Mouse (Mus musculus): Measurements from ENCODE around the gene Tnfaip6. TPM values are rescaled to one million over a fixed set of nuclear protein-coding genes. Genes with fewer than 3 reads are reported as not detected.
"Not testable (repeated sequence)": the region's sequence is repeated elsewhere in the genome, so short reads cannot be mapped to it uniquely, and the experiment has no call there.

Gene Tnfaip6
- 0.98 and 4.7 TPM in 2 replicates for total RNA-seq (2021)
- long read RNA-seq, experiment 1, partial matches to known transcripts, result 0 of 1 reads
- long read RNA-seq, experiment 1, other reads (novel, unspliced or antisense), result 0 of 1 reads
- long read RNA-seq, experiment 2, partial matches to known transcripts, result 0 of 1 reads
- long read RNA-seq, experiment 2, other reads (novel, unspliced or antisense), result 0 of 1 reads

- peak; percentile 80 for DNase-seq
These were observed at the start of gene Tnfaip6 for GRCm38 (mm10) chr2:52037882-52038281. Gene Tnfaip6 (plus strand): TSS chr2:52038009.

DNA sequence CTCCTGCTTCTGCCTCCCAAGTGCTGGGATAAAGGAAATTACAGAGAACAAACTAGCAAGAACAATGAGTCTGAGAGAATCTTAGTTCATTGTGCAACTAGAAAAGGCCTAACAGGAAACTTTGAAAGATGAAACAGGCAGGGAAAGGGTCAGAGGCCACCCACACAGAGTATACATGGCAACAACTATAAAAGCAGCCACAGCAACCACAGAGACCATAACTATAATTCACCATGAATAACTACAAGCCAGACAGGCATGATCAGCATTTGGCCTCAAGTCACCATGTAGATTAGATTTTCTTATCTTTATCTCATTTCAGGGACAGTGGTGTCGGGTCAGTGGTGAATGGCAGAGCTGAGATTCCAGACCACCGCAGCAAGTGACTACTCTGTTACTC lies 48.2 kb upstream of the Tnfaip6 start:
- peak; percentile 25 for DNase-seq

DNA sequence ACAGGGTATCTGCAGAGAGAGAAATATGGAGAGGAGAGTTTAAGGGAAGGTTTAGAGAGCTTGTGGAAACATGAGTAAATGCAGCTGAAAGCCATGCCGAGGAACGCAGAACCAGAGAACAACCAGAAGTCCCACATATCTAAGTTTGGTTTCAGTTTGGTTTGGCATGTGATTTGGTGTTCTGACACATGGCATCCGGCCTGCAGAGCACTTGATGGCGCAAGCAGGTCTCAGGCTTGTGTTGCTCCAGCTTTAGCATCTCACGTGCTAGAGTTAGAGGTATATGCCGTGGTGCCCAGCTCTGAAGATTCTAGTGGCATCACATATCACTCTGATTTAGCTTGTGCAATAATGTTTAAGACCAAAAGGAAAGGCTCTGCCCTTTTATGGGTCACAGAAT lies 46.4 kb upstream of the Tnfaip6 start:
- no peak for DNase-seq

DNA sequence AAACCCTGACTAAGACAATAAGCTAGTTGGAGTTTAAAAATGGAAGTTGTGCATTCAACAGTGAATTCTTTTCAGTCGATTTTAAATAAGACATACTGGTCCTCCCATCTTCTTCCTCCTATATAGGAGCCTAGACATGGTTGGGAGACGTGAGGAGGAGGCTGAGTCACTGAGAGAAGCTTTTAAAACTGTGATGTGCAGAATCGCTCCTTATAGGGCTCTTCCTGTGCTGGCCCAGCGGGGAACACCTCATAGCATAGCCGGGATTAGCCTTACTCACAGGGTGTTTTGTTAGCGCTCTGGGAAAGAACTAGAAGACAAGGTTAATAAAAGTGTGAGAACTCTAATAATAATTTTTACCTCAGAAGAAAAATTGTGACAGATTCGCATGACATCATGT lies 37.8 kb upstream of the Tnfaip6 start:
- DNase-seq, result no peak

DNA sequence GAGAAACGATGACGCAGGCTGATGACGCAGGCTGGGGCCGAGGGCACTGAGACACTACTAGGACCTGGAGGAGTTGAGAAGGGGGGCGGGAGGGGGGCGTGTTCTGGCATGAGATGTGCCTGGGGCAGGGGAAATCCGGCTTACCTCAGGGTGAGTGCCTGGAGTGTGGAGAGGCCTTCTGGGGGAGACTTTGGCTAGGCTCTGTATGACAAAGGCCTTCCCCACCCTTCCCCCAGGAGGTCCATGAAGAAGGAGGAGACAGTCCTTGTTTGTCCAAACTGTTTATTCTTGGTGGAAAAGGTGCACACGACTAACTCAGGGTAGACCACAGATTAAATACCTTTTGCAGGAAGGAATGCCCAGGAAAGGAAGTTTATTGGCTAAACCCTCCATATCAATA lies 36.3 kb upstream of the Tnfaip6 start:
- no peak for DNase-seq

GRCm38 (mm10) chr2:52002299-52002698 lies 35.5 kb upstream of the Tnfaip6 start:
- DNase-seq, result not testable (repeated sequence)

GRCm38 (mm10) chr2:52006380-52006779 lies 31.4 kb upstream of the Tnfaip6 start:
- peak; percentile 16 for DNase-seq

GRCm38 (mm10) chr2:52011820-52012219 lies 26.0 kb upstream of the Tnfaip6 start:
- DNase-seq, result not testable (repeated sequence)

DNA sequence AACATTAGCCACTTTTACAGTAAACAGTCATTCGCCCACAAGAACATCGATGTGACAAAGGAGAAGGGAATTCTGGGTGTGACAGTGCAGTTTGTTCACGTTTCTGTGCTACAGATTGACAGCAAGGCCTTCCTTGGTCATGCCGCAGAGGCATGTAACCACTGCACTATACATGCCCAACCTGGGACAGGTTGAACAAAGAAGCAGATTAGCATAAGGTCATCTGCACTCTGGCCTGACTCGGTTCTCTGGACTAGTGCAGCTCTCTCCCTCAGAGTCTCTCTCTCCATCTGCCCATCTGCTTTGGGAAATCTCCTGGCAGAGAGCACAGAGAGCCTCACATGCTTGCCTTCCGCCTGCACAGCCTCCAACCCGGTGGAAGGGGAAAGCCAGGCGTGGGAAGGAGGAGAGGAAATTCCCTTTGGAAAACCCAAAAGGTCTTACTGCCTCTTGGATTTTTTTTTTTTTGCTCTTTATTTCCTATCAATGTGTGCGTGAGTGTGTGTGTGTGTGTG lies 24.4 kb upstream of the Tnfaip6 start:
- DNase-seq, result no peak

GRCm38 (mm10) chr2:52016361-52016760 lies 21.4 kb upstream of the Tnfaip6 start:
- DNase-seq, result no peak

DNA sequence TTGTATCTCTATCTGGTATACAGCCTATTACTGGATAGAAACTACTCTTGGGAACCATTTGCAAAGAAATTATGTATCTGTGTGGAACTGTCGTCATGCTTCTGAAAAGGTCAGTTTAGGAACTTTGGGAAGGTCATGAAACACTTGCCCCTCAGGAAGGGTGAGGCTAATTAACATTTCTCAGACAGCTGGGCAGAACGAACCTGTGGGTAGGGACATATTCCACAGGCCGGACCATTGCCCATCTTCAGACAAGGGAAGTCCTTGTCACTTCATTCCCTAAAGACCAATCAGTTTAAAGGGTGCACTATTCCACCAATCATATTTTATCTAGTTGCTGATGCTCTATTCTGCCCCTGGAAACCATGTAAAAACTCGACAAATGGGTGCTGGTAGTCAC lies 10.7 kb upstream of the Tnfaip6 start:
- DNase-seq, result no peak

DNA sequence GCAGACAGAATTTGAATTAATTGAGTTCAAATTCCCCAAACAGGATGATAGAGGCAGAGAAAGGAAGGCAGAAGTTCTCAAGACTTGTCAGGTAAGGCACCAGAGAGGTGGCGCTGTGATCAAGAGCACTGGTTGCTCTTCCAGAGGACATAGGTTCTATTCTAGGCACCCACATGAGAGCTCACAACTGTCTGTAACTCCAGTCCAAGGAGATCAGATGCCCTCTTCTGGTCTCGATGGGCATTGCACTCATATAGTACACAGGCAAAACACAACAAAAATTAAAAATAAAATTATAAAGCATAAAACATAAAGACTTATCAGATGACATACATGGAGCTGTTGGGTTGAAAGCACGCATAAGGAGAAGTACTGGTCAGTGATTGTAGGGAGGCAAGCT lies 8.4 kb upstream of the Tnfaip6 start:
- no peak for DNase-seq

GRCm38 (mm10) chr2:52031491-52031890 lies 6.3 kb upstream of the Tnfaip6 start:
- peak; percentile 13 for DNase-seq

- no peak for DNase-seq
These were observed 3.2 kb upstream of the Tnfaip6 start for GRCm38 (mm10) chr2:52034601-52035000.

DNA sequence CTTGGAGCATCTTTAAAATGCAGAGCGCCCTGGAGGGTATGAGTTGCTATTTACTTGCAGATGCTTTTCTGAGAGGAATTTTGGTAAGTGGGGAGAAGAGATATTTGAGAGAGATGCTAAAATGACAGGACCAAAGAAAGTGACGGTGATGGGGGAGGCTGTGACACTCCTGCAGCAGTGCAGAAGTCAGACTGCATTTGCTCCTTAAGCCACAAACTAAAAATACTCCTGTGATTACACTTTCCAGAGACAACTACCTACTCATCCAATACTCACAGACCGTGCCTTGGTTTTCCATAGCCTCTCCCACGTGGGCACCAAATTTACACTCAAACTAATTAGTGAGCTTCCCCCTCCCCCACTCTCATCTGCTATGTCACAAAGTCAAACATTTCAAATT lies 2.7 kb upstream of the Tnfaip6 start:
- no peak for DNase-seq

DNA sequence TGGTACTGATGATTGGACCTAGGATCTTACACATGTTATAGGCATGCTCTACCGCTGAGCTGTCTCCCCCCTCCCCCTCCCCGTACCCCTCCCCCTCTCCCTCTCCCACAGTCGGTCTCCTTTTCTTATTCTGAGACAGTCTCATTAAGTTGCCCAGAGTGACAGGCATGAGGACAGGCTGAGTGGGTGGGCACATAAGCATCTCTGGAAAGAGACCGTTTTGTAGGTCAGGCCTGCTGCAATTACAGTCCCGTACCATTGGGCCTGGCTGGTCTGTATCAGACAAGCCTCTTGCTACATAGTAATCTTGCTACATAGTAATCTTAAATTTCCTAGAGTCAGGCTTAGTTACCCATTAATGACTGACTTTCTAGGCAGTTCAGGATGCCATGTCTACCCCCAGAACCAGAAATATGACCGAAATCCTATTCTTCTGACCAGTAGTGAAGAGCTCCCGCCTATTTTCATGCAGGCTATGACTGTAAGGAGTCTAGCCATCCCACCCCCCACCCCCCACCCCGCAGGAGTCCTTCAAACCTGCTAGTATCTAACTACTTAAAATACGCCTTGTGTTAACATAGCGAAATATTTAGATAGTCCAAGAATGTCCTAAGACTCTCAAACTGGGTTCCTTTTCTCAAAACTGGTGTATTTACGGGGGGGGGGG lies 747 bp upstream of the Tnfaip6 start:
- DNase-seq, result no peak

- no peak for DNase-seq
These were observed 749 bp downstream of the Tnfaip6 start for GRCm38 (mm10) chr2:52038558-52038957.

DNA sequence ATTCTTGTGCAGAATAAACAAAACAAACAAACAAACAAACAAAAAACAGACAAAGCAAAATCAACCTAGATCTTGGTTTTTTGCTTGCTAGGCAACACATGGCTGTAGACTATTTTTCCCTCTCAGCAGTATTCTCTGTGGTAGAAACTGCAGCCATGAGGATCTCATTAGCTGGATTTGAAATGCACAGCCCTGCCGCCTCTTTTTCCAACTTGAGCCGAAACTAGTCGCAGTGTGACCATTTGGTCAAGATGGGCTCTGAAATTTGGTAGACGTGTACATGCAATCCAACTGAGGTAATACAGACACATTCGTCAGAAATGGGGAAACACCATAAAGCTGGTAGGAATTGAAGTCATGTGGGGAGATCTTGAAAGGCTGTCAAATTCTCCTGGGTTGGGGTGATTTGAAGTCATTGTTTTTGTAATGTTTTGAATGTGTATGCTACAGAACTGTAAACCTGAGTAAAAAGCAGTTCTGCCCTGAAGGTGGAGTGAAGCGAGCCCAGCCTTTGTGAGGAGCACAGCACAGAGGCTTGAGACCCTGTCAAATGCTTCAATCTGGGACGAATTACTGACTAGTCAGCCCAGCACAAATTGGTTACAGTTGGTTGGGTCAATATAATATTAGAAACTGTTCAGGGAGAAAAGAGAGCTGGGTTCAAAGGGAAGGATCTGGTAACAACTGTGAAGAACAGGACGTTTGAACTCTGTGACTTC lies 1.4 kb downstream of the Tnfaip6 start:
- DNase-seq, result no peak

DNA sequence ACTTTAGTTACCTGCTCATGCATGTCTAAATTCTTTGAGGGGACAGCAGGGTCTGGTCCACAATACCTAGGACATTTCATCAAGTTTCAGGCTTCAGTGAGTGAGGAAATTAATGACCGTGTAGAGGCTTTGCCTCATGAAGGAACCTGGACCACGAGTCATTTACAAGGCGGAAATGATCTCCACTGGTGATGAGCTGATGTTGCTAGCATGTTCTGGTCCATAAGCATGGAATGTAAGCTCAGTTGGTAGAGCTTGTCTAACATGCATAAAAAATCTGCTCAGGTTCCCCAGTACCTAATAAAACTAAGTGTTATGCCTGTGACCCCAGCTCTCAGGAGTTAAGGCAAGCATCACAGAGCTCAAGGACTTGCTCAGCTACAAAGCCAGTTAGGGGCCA lies 4.3 kb downstream of the Tnfaip6 start:
- DNase-seq, result no peak

GRCm38 (mm10) chr2:52042714-52043113 lies 4.9 kb downstream of the Tnfaip6 start:
- DNase-seq, result no peak

- DNase-seq, result no peak
These were observed 5.7 kb downstream of the Tnfaip6 start for GRCm38 (mm10) chr2:52043485-52043884.

DNA sequence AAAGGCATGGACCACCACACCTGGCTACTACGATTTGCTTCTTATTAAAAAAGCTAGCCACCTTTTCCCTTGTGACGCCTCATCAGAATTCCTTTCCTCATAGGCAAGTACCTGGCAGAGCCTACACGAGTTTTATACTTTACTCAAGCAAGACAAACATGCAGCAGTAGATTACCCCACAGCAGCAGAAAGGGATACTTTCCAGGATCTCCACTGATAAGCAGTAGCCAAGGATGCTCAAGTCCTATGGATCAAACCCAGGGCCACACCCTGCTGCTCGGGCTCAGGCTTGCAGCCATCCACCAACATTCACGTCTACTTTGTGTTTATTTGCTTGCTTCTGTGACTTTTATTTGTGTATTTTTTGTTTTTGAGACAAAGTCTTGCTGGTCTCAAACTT lies 8.2 kb downstream of the Tnfaip6 start:
- no peak for DNase-seq

DNA sequence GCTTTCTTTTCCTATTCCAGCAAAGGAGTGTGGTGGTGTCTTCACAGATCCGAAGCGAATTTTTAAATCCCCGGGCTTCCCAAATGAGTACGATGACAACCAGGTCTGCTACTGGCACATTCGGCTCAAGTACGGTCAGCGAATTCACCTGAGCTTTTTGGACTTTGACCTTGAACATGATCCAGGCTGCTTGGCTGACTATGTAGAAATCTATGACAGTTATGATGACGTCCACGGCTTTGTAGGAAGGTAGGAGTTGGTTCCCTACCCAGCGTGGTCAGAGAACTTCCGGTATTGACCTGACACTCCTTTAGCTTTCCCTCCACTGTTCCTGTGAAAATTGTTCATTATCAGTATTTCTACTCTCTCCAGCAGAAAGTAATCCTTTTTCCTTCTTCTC lies 13.0 kb downstream of the Tnfaip6 start:
- DNase-seq, result no peak
